Mouse (Mus musculus) megakaryocyte-erythroid progenitor cell, adult 5-6 weeks (primary cell): ENCODE data around the gene Rere. TPM values are rescaled to one million over a fixed set of nuclear protein-coding genes. Genes with fewer than 3 reads are reported as not detected.
"Not testable (repeated sequence)": the region's sequence is repeated elsewhere in the genome, so short reads cannot be mapped to it uniquely, and the experiment has no call there.

Experiments used
- ATAC-seq: replicated peaks from 2 replicates; pipeline ENCODE4 v1.8.0; 2016; ENCODE audit warnings: mild to moderate bottlenecking, inconsistent platforms; ENCODE audit not compliant: severe bottlenecking, poor library complexity, low FRiP score, low TSS enrichment
- total RNA-seq, 2 experiments: library from RNA; stranded (forward) in 1 of 2; stranded (reverse) in 1 of 2; fragments of 200-1000, 215-1000 nt in 1 of 2; fragments of >200 nt in 1 of 2; fragmentation: Nextera tagmentation in 1 of 2; gene quantifications; 2 replicates each; pipeline ENCODE4 v1.2.3; 2014 to 2017

Rere gene
- total RNA-seq, 2 experiments from 2014 or later = 17.1 to 36.1 TPM

- no peak for ATAC-seq
These were observed 987 bp upstream of the Rere start for GRCm38 (mm10) chr4:150280459-150280858.

GRCm38 (mm10) chr4:150281891-150282630, 615 bp downstream of the Rere start:
- peak; percentile 25; the same call in 1 of the 2 replicates for ATAC-seq

- no peak for ATAC-seq
These were observed 1.3 kb downstream of the Rere start for GRCm38 (mm10) chr4:150282631-150283334.

GRCm38 (mm10) chr4:150283335-150283638, 1.8 kb downstream of the Rere start:
- no peak for ATAC-seq

- ATAC-seq = no peak
These were observed 2.5 kb downstream of the Rere start for GRCm38 (mm10) chr4:150283993-150284392.

GRCm38 (mm10) chr4:150286980-150287379, 5.5 kb downstream of the Rere start:
- ATAC-seq = no peak

- ATAC-seq = not testable (repeated sequence)
These were observed 6.0 kb downstream of the Rere start for GRCm38 (mm10) chr4:150287463-150287862.

- ATAC-seq = 0 out of 2 replicates have a peak, but pooled peaks have one; percentile 46
These were observed 10.5 kb downstream of the Rere start for GRCm38 (mm10) chr4:150291900-150292299.

GRCm38 (mm10) chr4:150294870-150295269, 13.4 kb downstream of the Rere start:
- ATAC-seq = no peak

- ATAC-seq = peak; percentile 73; the same call in 1 of the 2 replicates
These were observed 14.5 kb downstream of the Rere start for GRCm38 (mm10) chr4:150295966-150296365.

- ATAC-seq = no peak
These were observed 21.3 kb downstream of the Rere start for GRCm38 (mm10) chr4:150302726-150303125.

- no peak for ATAC-seq
These were observed 25.3 kb downstream of the Rere start for GRCm38 (mm10) chr4:150306701-150307100.

- no peak for ATAC-seq
These were observed 25.8 kb downstream of the Rere start for GRCm38 (mm10) chr4:150307226-150307625.

- ATAC-seq = no peak
These were observed 30.0 kb downstream of the Rere start for GRCm38 (mm10) chr4:150311431-150311830.

GRCm38 (mm10) chr4:150312646-150313045, 31.2 kb downstream of the Rere start:
- ATAC-seq = no peak

- no peak for ATAC-seq
These were observed 33.9 kb downstream of the Rere start for GRCm38 (mm10) chr4:150315301-150315700.

- ATAC-seq = no peak
These were observed 35.1 kb downstream of the Rere start for GRCm38 (mm10) chr4:150316546-150316945.

- ATAC-seq = no peak
These were observed 43.8 kb downstream of the Rere start for GRCm38 (mm10) chr4:150325046-150325801.

GRCm38 (mm10) chr4:150326005-150326404, 44.6 kb downstream of the Rere start:
- ATAC-seq = no peak

GRCm38 (mm10) chr4:150327476-150327875, 46.0 kb downstream of the Rere start:
- no peak for ATAC-seq
